Mouse (Mus musculus): ENCODE measurements at regions not wholly inside any gene's neighbourhood (a gene's known extent, or its start where the extent isn't known, plus 50 kb on each side); places are given as distances from the start of the nearest gene placed in this dataset.
"Not testable (repeated sequence)": the region's sequence is repeated elsewhere in the genome, so short reads cannot be mapped to it uniquely, and the experiment has no call there.

- DNase-seq (ENCODE audit: low spot score) = no peak
These were observed 148.7 kb upstream of the Cwc22 start for GRCm38 (mm10) chr2:78094921-78095320.

- peak; percentile 88 for DNase-seq (ENCODE audit: low spot score)
These were observed 118.3 kb upstream of the Cwc22 start for GRCm38 (mm10) chr2:78064321-78065037.

- DNase-seq (ENCODE audit: low spot score) = no peak
These were observed 113.7 kb upstream of the Cwc22 start for GRCm38 (mm10) chr2:78059801-78060416.

GRCm38 (mm10) chr2:78058988-78059387, 112.8 kb upstream of the Cwc22 start:
- DNase-seq (ENCODE audit: low spot score) = no peak

GRCm38 (mm10) chr2:78053910-78054309, 107.7 kb upstream of the Cwc22 start:
- no peak for DNase-seq (ENCODE audit: low spot score)

GRCm38 (mm10) chr2:78050542-78050941, 104.4 kb upstream of the Cwc22 start:
- DNase-seq (ENCODE audit: low spot score) = no peak

- peak; percentile 75 for DNase-seq (ENCODE audit: low spot score)
These were observed 103.2 kb upstream of the Cwc22 start for GRCm38 (mm10) chr2:78049248-78049874.

GRCm38 (mm10) chr2:78048706-78049055, 102.5 kb upstream of the Cwc22 start:
- DNase-seq (ENCODE audit: low spot score) = no peak

GRCm38 (mm10) chr2:78048030-78048705, 102.0 kb upstream of the Cwc22 start:
- peak; percentile 68 for DNase-seq (ENCODE audit: low spot score)

- no peak for DNase-seq (ENCODE audit: low spot score)
These were observed 81.1 kb upstream of the Cwc22 start for GRCm38 (mm10) chr2:78027319-78027718.

GRCm38 (mm10) chr2:78026808-78027207, 80.6 kb upstream of the Cwc22 start:
- no peak for DNase-seq (ENCODE audit: low spot score)

- DNase-seq (ENCODE audit: low spot score) = no peak
These were observed 79.7 kb upstream of the Cwc22 start for GRCm38 (mm10) chr2:78025651-78026435.

GRCm38 (mm10) chr2:78024981-78025565, 78.9 kb upstream of the Cwc22 start:
- no peak for DNase-seq (ENCODE audit: low spot score)

- no peak for DNase-seq (ENCODE audit: low spot score)
These were observed 77.9 kb upstream of the Cwc22 start for GRCm38 (mm10) chr2:78023916-78024685.

- DNase-seq (ENCODE audit: low spot score) = no peak
These were observed 77.2 kb upstream of the Cwc22 start for GRCm38 (mm10) chr2:78023416-78023815.

GRCm38 (mm10) chr2:78022756-78023155, 76.6 kb upstream of the Cwc22 start:
- DNase-seq (ENCODE audit: low spot score) = no peak

- DNase-seq (ENCODE audit: low spot score) = peak; percentile 68
These were observed 75.7 kb upstream of the Cwc22 start for GRCm38 (mm10) chr2:78021905-78022304.

GRCm38 (mm10) chr2:78021356-78021900, 75.3 kb upstream of the Cwc22 start:
- no peak for DNase-seq (ENCODE audit: low spot score)

GRCm38 (mm10) chr2:78020516-78020915, 74.3 kb upstream of the Cwc22 start:
- DNase-seq (ENCODE audit: low spot score) = no peak

- DNase-seq (ENCODE audit: low spot score) = no peak
These were observed 73.7 kb upstream of the Cwc22 start for GRCm38 (mm10) chr2:78019916-78020315.

GRCm38 (mm10) chr2:78012441-78012840, 66.3 kb upstream of the Cwc22 start:
- DNase-seq (ENCODE audit: low spot score) = not testable (repeated sequence)
